Mouse (Mus musculus) liver, adult 2 months (tissue): ENCODE data around the gene Il17c.

Experiments
- CTCF ChIP-seq: fragments of 200-500 bp; IDR thresholded peaks from 2 replicates; pipeline ENCODE4 v1.5.1; 2011; ENCODE audit warnings: low read depth, low read length, control low read depth
- POLR2A ChIP-seq: fragments of 200-500 bp; IDR thresholded peaks from 2 replicates; pipeline ENCODE4 v1.6.1; 2011; ENCODE audit warnings: low read length, control low read depth; ENCODE audit not compliant: insufficient read depth; ENCODE audit errors: extremely low read depth

DNA sequence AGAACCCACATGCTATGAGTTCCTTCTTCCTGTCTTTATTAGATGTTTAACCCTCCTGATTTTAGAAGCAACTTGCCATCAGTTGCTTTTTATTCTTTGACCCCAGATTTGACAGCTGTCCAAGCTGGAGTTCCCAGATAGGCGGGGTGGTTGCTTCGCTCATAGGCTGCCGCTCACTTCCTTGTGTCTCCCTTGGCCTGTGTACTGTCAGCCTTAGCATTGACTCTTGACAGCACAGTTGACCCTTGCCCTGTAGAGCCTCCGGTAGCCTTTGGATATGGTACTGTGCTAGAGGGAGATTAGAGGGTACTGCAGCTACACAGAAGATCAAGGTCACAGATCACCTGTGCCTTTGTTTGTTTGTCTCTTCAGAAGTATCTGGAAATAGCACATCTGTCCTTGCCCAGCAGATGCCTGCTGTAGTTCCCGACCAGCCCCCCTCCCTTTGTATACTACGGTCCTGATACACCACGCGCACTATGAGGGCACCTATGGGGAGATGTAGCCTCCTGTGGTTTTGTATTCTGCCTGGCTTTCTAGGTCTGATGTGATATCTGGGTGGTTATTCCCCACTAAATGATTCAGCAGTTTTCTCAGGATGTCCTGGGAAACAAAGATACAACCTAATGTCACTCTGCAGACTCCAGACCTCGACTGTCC lies 16.5 kb upstream of the Il17c start:
- no peak for TF ChIP-seq CTCF
- no peak for TF ChIP-seq POLR2A
